Mouse (Mus musculus) left cerebral cortex, postnatal 25 days (tissue): Measurements from ENCODE around the gene Pink1. TPM values are rescaled to one million over a fixed set of nuclear protein-coding genes. Genes with fewer than 3 reads are reported as not detected.
"Not testable (repeated sequence)": the region's sequence is repeated elsewhere in the genome, so short reads cannot be mapped to it uniquely, and the experiment has no call there.

Source experiments
- DNase-seq, 2 experiments: peaks; one replicate each; pipeline ENCODE4 v3.0.0; 2022; ENCODE audit warnings: low spot score in 2 of 2, mixed read lengths in 1 of 2
- intact Hi-C: fragments of 180-260 bp; cut with DNase I; formaldehyde crosslinking; loops from one replicate; pipeline ENCODE4 v1.15.1; 2025
- total RNA-seq, 2 experiments: library from RNA; stranded (reverse); gene quantifications; 2 replicates each; pipeline ENCODE4 v1.2.3; 2021

Pink1 gene
- total RNA-seq, 2 experiments from 2014 or later = 261 to 283 TPM

- intact Hi-C loops = no loop called here
- no peak for DNase-seq
These were observed 17.3 kb upstream of the Pink1 start for GRCm38 (mm10) chr4:138343341-138343837.

GRCm38 (mm10) chr4:138342778-138343177 lies 16.7 kb upstream of the Pink1 start:
- intact Hi-C loops = no loop called here
- no peak for DNase-seq

DNA sequence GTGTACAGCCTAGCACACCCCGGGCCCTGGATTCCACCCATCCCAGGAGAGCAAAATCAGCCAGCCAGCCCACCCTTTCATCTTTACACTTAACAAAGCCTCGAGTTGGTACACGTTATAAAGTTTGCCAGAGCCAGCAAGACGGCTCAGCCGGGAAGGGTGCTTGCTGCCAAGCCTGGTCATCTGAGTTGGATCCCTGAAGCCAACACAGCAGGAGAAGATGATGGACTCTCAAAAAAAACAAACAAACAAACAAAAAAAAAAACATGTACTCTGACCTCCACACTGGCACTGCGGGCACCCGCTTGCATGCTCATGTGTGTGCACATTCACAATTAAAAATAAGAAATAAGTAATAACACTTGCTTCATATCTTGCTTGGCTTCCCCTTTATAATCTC lies 15.9 kb upstream of the Pink1 start:
- no peak for DNase-seq
- intact Hi-C loops = no loop called here

DNA sequence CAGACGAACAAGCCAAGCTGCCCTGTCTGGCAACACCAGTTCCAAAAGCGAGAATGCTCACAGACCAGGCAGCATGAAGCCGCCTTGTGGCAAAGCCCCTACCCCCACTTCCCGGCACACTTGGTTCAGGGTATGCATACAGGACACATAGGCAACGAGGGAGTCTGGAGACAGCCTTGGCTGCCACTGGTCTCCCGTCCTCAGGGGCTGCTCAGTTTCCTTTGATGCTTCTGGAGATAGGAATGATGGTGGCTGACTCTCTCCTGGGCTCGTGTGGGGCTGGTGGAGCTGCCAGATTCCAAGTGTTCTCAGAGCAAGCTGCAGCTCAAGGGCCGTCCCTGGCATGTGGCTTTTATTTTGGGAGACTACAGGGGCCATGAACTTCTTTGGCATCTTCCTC lies 15.3 kb upstream of the Pink1 start:
- DNase-seq = no peak
- intact Hi-C loops = no loop called here

- intact Hi-C loops = no loop called here
- peak in 1 of 2 experiments; percentile 52 for DNase-seq
These were observed 13.9 kb upstream of the Pink1 start for GRCm38 (mm10) chr4:138339963-138340362.

GRCm38 (mm10) chr4:138337341-138337740 lies 11.2 kb upstream of the Pink1 start:
- intact Hi-C loops = no loop called here
- no peak for DNase-seq

GRCm38 (mm10) chr4:138336876-138337275 lies 10.8 kb upstream of the Pink1 start:
- DNase-seq = no peak
- intact Hi-C loops = no loop called here

- no peak for DNase-seq
These were observed 9.5 kb upstream of the Pink1 start for GRCm38 (mm10) chr4:138335648-138336047.

GRCm38 (mm10) chr4:138335036-138335435 lies 8.9 kb upstream of the Pink1 start:
- DNase-seq = no peak
- intact Hi-C loops = no loop called here

More at GRCm38 (mm10) chr4:138335648-138336047, 9.5 kb upstream of the Pink1 start:
- intact Hi-C loops = no loop called here

DNA sequence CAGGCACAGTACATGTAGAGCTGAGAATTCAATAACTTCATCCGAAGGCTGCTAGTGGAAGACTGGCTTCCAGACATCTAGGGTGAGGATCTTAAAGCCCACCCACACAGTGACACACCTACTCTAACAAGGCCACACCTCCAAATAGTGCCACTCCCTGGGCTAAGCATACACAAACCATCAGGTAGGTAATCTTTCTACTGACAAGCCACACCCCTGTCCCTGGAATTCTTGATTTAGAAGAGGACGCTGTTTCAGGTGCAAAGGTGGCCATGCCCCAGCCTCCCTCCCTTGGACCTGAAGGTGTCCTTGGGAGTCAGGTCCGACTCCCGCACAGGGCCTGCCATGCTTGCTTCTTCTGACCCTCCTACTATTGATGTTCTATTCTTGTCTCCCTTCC lies 7.0 kb upstream of the Pink1 start:
- DNase-seq = no peak
- intact Hi-C loops = no loop called here

DNA sequence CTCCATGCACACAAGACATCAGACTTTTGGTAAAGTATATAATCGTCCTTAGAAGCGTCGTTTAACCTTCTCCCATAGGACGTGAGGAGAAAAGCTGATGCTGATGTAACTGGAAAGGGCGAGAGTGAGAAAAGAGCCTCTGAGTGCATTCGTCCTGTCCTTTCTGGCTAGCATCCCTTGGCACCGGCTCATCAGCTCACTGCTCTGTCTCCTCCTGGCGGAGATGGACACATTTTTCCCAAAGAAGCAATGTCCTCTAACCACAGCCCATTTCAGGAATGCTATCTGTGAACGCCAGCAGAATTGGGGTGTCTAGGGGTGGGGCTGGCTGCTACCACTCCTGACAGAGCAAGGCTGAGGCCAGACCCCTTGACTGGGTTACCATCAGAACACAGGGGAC lies 5.5 kb upstream of the Pink1 start:
- intact Hi-C loops = no loop called here
- no peak for DNase-seq

DNA sequence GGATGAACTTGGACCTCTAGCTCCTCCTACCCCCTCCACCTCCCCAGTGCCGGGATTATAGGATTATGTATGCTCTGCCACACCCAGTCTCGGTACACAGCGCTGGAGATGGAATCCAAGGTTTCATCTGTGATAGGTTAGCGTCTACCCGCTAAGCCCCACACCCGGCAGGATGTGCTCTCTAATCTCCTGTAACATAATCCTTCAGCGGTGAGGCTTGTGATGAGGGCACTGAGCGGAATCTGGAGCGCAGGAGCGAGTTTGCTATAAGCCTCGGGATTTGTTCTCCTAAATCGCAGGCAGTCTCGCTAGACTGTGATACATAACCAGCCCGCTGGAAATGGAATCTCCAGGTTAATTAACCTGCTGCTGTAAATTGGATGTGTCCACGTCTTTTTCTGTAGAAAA lies 4.2 kb upstream of the Pink1 start:
- intact Hi-C loops = no loop called here
- no peak for DNase-seq

- DNase-seq = no peak
- intact Hi-C loops = loop anchor here (2.0 to 10.0 kb wide), 2 partner anchors 51 to 527 kb away; no protein-coding TSS in a partner anchor
These were observed 1.9 kb upstream of the Pink1 start for GRCm38 (mm10) chr4:138327891-138328470.

DNA sequence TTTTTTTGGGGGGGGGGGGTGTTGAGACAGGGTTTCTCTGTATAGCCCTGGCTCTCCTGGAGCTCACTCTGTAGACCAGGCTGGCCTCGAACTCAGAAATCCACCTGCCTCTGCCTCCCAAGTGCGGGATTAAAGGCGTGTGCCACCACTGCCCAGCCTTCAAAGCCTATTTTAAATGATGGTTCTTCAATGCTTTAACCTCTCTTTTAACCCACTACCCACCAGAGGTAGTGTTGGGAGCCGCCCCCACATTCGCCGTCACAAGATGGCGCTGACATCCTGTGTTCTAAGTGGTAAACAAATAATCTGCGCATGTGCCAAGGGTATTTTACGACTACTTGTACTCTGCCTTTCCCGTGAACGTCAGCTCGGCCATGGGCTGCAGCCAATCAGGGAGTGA lies 1.0 kb upstream of the Pink1 start:
- not testable (repeated sequence) for DNase-seq
- intact Hi-C loops = loop anchor here (2.0 to 10.0 kb wide), 2 partner anchors 52 to 528 kb away; no protein-coding TSS in a partner anchor

GRCm38 (mm10) chr4:138325466-138326076 lies 536 bp downstream of the Pink1 start:
- intact Hi-C loops = loop anchor here (2.0 to 10.0 kb wide), 2 partner anchors 53 to 529 kb away; no protein-coding TSS in a partner anchor
- peak; percentile 87 to 93 for DNase-seq

DNA sequence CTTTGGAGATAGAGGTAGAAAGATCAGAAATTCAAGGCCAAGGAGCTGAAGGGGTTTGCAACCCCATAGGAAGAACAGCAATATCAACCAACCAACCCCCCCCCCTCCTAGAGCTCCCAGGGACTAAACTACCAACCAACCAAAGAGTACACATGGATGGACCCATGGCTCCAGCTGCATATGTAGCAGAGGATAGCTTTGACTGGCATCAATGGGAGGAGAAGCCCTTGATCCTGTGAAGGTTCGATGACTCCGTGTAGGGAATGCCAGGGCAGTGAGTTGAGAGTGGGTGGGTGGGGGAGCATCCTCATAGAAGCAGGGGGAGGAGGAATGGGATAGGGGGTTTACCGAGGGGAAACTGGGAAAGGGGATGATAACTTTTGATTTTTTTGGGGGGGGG lies 1.7 kb downstream of the Pink1 start:
- intact Hi-C loops = loop anchor here (10.0 kb wide), 1 partner anchor 530 kb away; no protein-coding TSS in a partner anchor
- no peak for DNase-seq

- intact Hi-C loops = loop anchor here (10.0 kb wide), 1 partner anchor 531 kb away; no protein-coding TSS in a partner anchor
- no peak for DNase-seq
These were observed 2.4 kb downstream of the Pink1 start for GRCm38 (mm10) chr4:138323753-138324152.

- intact Hi-C loops = loop anchor here (10.0 kb wide), 1 partner anchor 532 kb away; no protein-coding TSS in a partner anchor
- peak in 1 of 2 experiments; percentile 53 for DNase-seq
These were observed 3.4 kb downstream of the Pink1 start for GRCm38 (mm10) chr4:138322692-138323091.

DNA sequence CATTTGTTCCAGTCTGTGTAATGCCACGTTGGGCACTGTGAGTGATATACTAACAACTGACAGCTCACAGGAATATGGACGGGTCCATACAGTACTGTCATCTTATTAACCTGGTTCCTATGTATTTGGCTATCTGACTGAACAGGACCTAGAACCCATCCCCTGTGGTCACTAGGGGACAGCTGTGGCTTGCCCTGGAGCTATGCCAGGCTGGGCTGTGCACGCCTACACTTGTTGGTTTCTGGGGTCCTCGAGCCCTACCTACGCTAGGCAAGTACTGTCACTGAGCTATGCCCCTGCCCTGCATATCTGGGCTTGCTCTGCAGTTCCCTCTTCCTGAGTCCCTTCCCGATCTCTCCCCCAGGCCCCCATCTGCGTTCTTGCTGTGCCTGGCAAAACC lies 4.6 kb downstream of the Pink1 start:
- no peak for DNase-seq
- intact Hi-C loops = loop anchor here (10.0 kb wide), 1 partner anchor 533 kb away; no protein-coding TSS in a partner anchor

DNA sequence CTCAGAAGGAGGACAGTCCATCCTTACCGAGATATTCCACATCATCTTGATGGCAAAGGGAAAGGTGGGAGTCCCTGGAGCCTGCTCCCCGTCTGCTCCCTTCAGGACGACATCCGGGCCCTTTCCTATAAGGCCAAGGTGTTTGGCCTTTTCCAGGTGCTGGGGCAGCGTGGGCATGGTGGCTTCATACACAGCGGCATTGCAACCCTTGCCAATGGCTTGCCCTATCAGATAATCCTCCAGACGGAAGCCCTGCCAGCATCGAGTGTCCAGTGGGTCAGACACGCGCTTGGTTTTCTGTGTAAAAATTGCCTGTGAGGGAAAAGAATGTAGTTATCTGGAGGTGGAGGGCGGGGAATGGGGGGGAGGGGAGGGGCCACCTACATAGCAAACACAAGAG lies 5.4 kb downstream of the Pink1 start:
- intact Hi-C loops = loop anchor here (10.0 kb wide), 1 partner anchor 534 kb away; no protein-coding TSS in a partner anchor
- no peak for DNase-seq

DNA sequence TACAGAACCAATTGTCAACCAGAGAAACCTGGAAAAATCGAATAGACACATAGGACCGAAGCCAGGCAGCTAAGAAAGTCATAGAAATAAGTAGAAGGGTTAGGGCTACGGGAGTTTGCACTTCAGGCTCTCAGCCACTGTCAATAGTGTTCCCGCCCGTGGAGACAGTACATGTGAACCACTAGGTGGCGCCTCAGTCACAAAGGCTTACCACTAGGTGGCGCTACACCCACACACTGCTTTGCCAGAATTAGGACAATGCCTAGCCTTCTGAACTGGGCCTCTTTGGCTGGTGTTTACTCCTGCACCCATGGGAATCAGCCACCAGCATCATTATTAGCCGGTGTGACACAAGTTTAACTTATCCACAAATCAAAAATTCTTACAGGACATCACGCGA lies 6.6 kb downstream of the Pink1 start:
- intact Hi-C loops = loop anchor here (1.0 to 10.0 kb wide), 3 partner anchors 59 to 355 kb away; no protein-coding TSS in a partner anchor
- DNase-seq = peak; percentile 87 to 92
